Mouse (Mus musculus) lung, postnatal 0 days (tissue): ENCODE measurements at regions not wholly inside any gene's neighbourhood (a gene's known extent, or its start where the extent isn't known, plus 50 kb on each side); places are given as distances from the start of the nearest gene placed in this dataset.
A peak's percentile ranks its signal among the peaks of the same experiment; 100 is the strongest.

Experiments used
- ATAC-seq: fragments of 200-750 bp; cut with Nextera tagmentation; 2 replicates; pipeline ENCODE4 v1.8.0; 2017; ENCODE audit warnings: moderate library complexity
- DNase-seq: peaks from one replicate; pipeline ENCODE4 v3.0.0-alpha.2; 2016; ENCODE audit warnings: low spot score
- H3K27ac ChIP-seq: fragments of 300-500 bp; sonication (generic); 2 replicates; pipeline ENCODE4 v1.5.1; 2014; ENCODE audit warnings: antibody characterized with exemption, mild to moderate bottlenecking, low read length, mixed read lengths
- H3K27me3 ChIP-seq: fragments of 300-500 bp; sonication (generic); replicated peaks from 2 replicates; pipeline ENCODE4 v1.6.1; 2014; ENCODE audit warnings: low read length, mixed read lengths; ENCODE audit not compliant: insufficient read depth
- H3K36me3 ChIP-seq: fragments of 300-500 bp; sonication (generic); 2 replicates; pipeline ENCODE4 v1.6.1; 2014; ENCODE audit warnings: low read length, mixed read lengths; ENCODE audit not compliant: insufficient read depth
- H3K4me1 ChIP-seq: fragments of 300-500 bp; sonication (generic); 2 replicates; pipeline ENCODE4 v1.6.1; 2014; ENCODE audit warnings: antibody characterized with exemption, low read depth, low read length, mixed read lengths; ENCODE audit not compliant: insufficient read depth
- H3K4me2 ChIP-seq: fragments of 300-500 bp; sonication (generic); replicated peaks from 2 replicates; pipeline ENCODE4 v1.6.1; 2014; ENCODE audit warnings: low read depth, mild to moderate bottlenecking, low read length, moderate library complexity, mixed read lengths
- H3K4me3 ChIP-seq: fragments of 300-500 bp; sonication (generic); 2 replicates; pipeline ENCODE4 v1.5.1; 2014; ENCODE audit warnings: low read depth, low read length
- H3K9ac ChIP-seq: fragments of 300-500 bp; sonication (generic); replicated peaks from 2 replicates; pipeline ENCODE4 v1.6.1; 2014; ENCODE audit warnings: low read depth, mild to moderate bottlenecking
- H3K9me3 ChIP-seq: fragments of 300-500 bp; sonication (generic); 2 replicates; pipeline ENCODE4 v1.6.1; 2016; ENCODE audit warnings: low read length, mixed read lengths
- CTCF ChIP-seq: IDR thresholded peaks from 2 replicates; pipeline ENCODE4 v1.5.1; 2016; ENCODE audit warnings: antibody characterized with exemption, mild to moderate bottlenecking
- EP300 ChIP-seq: IDR thresholded peaks from 2 replicates; pipeline ENCODE4 v1.6.1; 2016; ENCODE audit warnings: antibody characterized with exemption, mild to moderate bottlenecking, control low read depth
- WGBS: fragments of 180-500 bp; shearing (Covaris S2); extraction: QIAGEN DNeasy Blood & Tissue Kit; methylation state at CpG from one replicate; pipeline ENCODE4 v1.1.7; 2014; 5-methylcytosine and 5-hydroxymethylcytosine counted together

GRCm38 (mm10) chr1:137929764-137930163 lies 245.7 kb downstream of the Ptprc start:
- no peak overlapping the region for H3K4me2 ChIP-seq
- ATAC-seq = peak; percentile 53
- no peaks in the 10 kb centered on the region for H3K9me3 ChIP-seq
- H3K27ac ChIP-seq = peak overlapping the region; percentile 66; the same call in 1 of the 2 replicates
- H3K4me3 ChIP-seq = no peak overlapping the region
- peaks cover 6% of the 10 kb centered on the region; the same call in 1 of the 2 replicates for H3K36me3 ChIP-seq
- peak; percentile 34 for DNase-seq
- no peaks in the 10 kb centered on the region for H3K27me3 ChIP-seq
- no peak overlapping the region for H3K9ac ChIP-seq
- TF ChIP-seq EP300 = no peak
- TF ChIP-seq CTCF = no peak
- 50% methylated on average over 3 of the region's 3 CpGs for WGBS
- peaks cover 4% of the 10 kb centered on the region; the same call in 1 of the 2 replicates for H3K4me1 ChIP-seq

GRCm38 (mm10) chr1:137928522-137928921 lies 247.0 kb downstream of the Ptprc start:
- Histone ChIP-seq H3K9ac (no peak overlapping the region), H3K4me2 (peak overlapping the region; percentile 37; the same call in 1 of the 2 replicates), H3K9me3 (no peaks in the 10 kb centered on the region), H3K4me3 (no peak overlapping the region), H3K27me3 (no peaks in the 10 kb centered on the region), H3K27ac (peak overlapping the region; percentile 38), H3K36me3 (peaks cover 6% of the 10 kb centered on the region; the same call in 1 of the 2 replicates), H3K4me1 (peaks cover 4% of the 10 kb centered on the region; the same call in 1 of the 2 replicates)
- 29% methylated on average over 6 of the region's 6 CpGs for WGBS
- 0 out of 2 replicates have a peak, but pooled peaks have one; percentile 7 for ATAC-seq
- DNase-seq = no peak
- TF ChIP-seq CTCF (no peak), EP300 (no peak)

- Histone ChIP-seq H3K36me3 (peaks cover 6% of the 10 kb centered on the region; the same call in 1 of the 2 replicates), H3K9me3 (no peaks in the 10 kb centered on the region), H3K4me1 (peaks cover 4% of the 10 kb centered on the region; the same call in 1 of the 2 replicates)
Observed at GRCm38 (mm10) chr1:137927953-137928352, 247.6 kb downstream of the Ptprc start.

DNA sequence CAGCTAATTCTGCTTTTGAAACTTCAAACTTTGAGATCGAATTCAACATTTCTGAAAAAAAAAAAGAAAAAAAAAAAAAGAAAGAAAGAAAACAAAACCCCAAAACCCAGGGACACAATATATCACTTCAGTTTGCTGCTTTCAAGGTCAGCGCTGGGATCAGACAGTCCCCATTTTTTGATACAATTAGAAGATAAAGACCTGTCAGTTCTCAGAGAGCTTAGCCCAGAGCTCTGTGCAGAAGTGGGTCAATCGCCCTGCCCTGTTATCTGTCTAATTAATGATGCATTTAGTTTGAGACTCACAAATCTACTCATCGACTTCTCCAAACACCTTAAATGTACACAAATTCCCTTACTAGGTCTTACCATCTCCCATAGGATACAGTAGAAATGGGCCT lies 249.2 kb downstream of the Ptprc start:
- Histone ChIP-seq H3K9me3 (no peaks in the 10 kb centered on the region), H3K4me1 (peaks cover 4% of the 10 kb centered on the region; the same call in 1 of the 2 replicates), H3K9ac (no peak overlapping the region), H3K36me3 (no peaks in the 10 kb centered on the region), H3K27ac (peak overlapping the region; percentile 4; the same call in 1 of the 2 replicates), H3K4me3 (no peak overlapping the region), H3K27me3 (no peaks in the 10 kb centered on the region), H3K4me2 (no peak overlapping the region)
- TF ChIP-seq CTCF (no peak), EP300 (no peak)
- DNase-seq (no peak), ATAC-seq (no peak)
- 57% methylated on average over 4 of the region's 4 CpGs for WGBS

More at GRCm38 (mm10) chr1:137927953-137928352, 247.6 kb downstream of the Ptprc start:
- H3K4me2 ChIP-seq = peak overlapping the region; percentile 37
- ATAC-seq (peak; percentile 77), DNase-seq (peak; percentile 81)
- 0 out of 2 replicates have a peak overlapping the region, but pooled peaks have one; percentile 6 for H3K4me3 ChIP-seq
- WGBS = 17% methylated on average over 11 of the region's 11 CpGs
- H3K9ac ChIP-seq = no peak overlapping the region
- peak overlapping the region; percentile 38; the same call in 1 of the 2 replicates for H3K27ac ChIP-seq
- no peaks in the 10 kb centered on the region for H3K27me3 ChIP-seq
- TF ChIP-seq CTCF = no peak
- TF ChIP-seq EP300 = no peak

DNA sequence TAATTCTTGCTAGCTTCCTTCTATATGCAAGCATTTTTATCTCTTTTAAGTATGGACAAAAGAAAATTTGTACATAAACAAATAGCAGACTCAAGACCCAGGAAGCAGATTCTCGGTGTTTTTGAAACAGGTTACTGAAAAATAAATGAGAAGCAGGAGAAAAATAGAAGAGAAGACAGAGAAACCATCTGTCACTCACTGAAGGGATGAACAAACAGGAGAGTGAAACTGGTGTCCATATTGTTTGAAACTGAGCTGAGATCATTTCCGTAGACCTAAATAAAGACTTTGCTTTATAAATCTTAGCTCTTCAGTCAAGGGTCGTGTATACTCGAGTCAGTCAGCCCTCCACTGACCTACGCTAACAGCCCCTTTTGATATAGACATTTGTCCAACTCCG lies 251.4 kb downstream of the Ptprc start:
- 51% methylated on average over 6 of the region's 6 CpGs for WGBS
- TF ChIP-seq CTCF = no peak
- peak; percentile 5 for TF ChIP-seq EP300
- Histone ChIP-seq H3K4me1 (no peaks in the 10 kb centered on the region), H3K9me3 (no peaks in the 10 kb centered on the region), H3K27me3 (no peaks in the 10 kb centered on the region), H3K36me3 (no peaks in the 10 kb centered on the region), H3K27ac (peak overlapping the region; percentile 80), H3K9ac (no peak overlapping the region), H3K4me2 (no peak overlapping the region), H3K4me3 (no peak overlapping the region)
- DNase-seq (no peak), ATAC-seq (no peak)

GRCm38 (mm10) chr1:137923705-137924104 lies 251.8 kb downstream of the Ptprc start:
- no peak overlapping the region for H3K4me2 ChIP-seq
- H3K36me3 ChIP-seq = no peaks in the 10 kb centered on the region
- ATAC-seq (peak; percentile 65), DNase-seq (peak; percentile 57)
- H3K9me3 ChIP-seq = no peaks in the 10 kb centered on the region
- H3K27me3 ChIP-seq = no peaks in the 10 kb centered on the region
- WGBS = 45% methylated on average over 2 of the region's 2 CpGs
- no peaks in the 10 kb centered on the region for H3K4me1 ChIP-seq
- H3K27ac ChIP-seq = peak overlapping the region; percentile 80
- H3K9ac ChIP-seq = no peak overlapping the region
- H3K4me3 ChIP-seq = no peak overlapping the region
- peak; percentile 57 for TF ChIP-seq EP300
- TF ChIP-seq CTCF = no peak
